Mouse (Mus musculus) kidney, embryonic 14.5 days (tissue): ENCODE data around the gene Adamtsl1. TPM values are rescaled to one million over a fixed set of nuclear protein-coding genes. Genes with fewer than 3 reads are reported as not detected.

ENCODE experiments used
- ATAC-seq: fragments of 200-750 bp; cut with Nextera tagmentation; 2 replicates; pipeline ENCODE4 v1.8.0; 2017; ENCODE audit warnings: moderate number of reproducible peaks, mild to moderate bottlenecking, moderate TSS enrichment, moderate library complexity; ENCODE audit not compliant: low FRiP score, low TSS enrichment
- H3K27ac ChIP-seq: fragments of 300-500 bp; sonication (generic); 2 replicates; pipeline ENCODE4 v1.5.1; 2014; ENCODE audit warnings: low read depth, mild to moderate bottlenecking, low read length, moderate library complexity, mixed read lengths
- H3K27me3 ChIP-seq: fragments of 300-500 bp; sonication (generic); 2 replicates; pipeline ENCODE4 v1.6.1; 2014; ENCODE audit warnings: mild to moderate bottlenecking, low read length; ENCODE audit not compliant: control insufficient read depth, insufficient read depth
- H3K36me3 ChIP-seq: fragments of 300-500 bp; sonication (generic); 2 replicates; pipeline ENCODE4 v1.6.1; 2014; ENCODE audit warnings: low read length, mixed read lengths; ENCODE audit not compliant: control insufficient read depth, insufficient read depth
- H3K4me1 ChIP-seq: fragments of 300-500 bp; sonication (generic); 2 replicates; pipeline ENCODE4 v1.6.1; 2014; ENCODE audit warnings: low read length, mixed read lengths; ENCODE audit not compliant: control insufficient read depth, insufficient read depth
- H3K4me2 ChIP-seq: fragments of 300-500 bp; sonication (generic); replicated peaks from 2 replicates; pipeline ENCODE4 v1.6.1; 2014; ENCODE audit warnings: low read depth, mild to moderate bottlenecking, low read length
- H3K4me3 ChIP-seq: fragments of 300-500 bp; sonication (generic); 2 replicates; pipeline ENCODE4 v1.5.1; 2014; ENCODE audit warnings: mild to moderate bottlenecking, low read length
- H3K9ac ChIP-seq: fragments of 300-500 bp; sonication (generic); 2 replicates; pipeline ENCODE4 v1.6.1; 2014; ENCODE audit warnings: low read depth, mild to moderate bottlenecking, low read length, moderate library complexity
- H3K9me3 ChIP-seq: fragments of 300-500 bp; sonication (generic); 2 replicates; pipeline ENCODE4 v1.6.1; 2016; ENCODE audit warnings: low read length; ENCODE audit not compliant: control insufficient read depth
- WGBS: fragments of 180-500 bp; shearing (Covaris S2); extraction: QIAGEN DNeasy Blood & Tissue Kit; methylation state at CpG from one replicate; pipeline ENCODE4 v1.1.7; 2014; 5-methylcytosine and 5-hydroxymethylcytosine counted together
- polyA plus RNA-seq: library from polyadenylated mRNA; unstranded; fragments of >200 nt; fragmentation: Nextera tagmentation; extraction: Ambion mirVana; gene quantifications from 2 replicates; pipeline ENCODE4 v1.2.1, GENCODE M21; 2014

The Adamtsl1 gene
- polyA plus RNA-seq, 1 experiment from 2014 or later: 15.6 TPM

DNA sequence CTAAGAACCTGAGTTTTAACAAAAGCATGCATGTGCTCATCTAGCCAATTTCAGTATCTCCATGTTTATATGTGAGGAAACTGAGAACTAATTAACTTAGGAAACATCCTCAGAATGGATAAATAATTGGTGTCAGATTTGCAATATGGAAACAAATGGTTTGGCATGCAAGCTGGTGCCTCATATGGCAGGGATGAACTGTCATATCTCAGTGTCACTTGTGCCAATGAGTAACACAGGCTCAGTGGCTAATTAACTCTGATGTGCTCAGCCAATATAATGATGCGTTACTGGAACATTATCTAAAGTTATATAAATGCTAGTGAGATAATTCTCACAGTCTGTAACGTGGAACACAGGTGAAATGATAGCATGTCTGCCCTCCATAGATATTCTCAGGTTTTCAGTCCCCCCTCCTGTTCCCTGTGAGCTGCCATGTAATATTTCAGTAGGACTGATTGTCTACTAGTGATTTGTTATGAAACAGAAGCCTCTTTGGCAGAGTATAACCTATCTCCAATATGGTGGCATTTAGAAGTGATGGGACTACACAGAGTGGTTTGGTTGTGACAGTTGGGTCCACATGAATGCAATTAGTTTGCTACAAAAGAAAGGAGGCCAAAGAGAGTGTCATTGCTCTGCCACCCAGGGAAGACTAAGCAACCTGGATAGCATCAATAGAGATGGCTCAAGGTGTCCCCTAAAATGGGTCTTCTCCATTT lies 376.1 kb downstream of the Adamtsl1 start:
- Histone ChIP-seq H3K27me3 (no peaks in the 10 kb centered on the region), H3K4me3 (no peak overlapping the region), H3K4me2 (no peak overlapping the region), H3K27ac (no peak overlapping the region), H3K4me1 (no peaks in the 10 kb centered on the region), H3K36me3 (no peaks in the 10 kb centered on the region), H3K9me3 (no peaks in the 10 kb centered on the region), H3K9ac (no peak overlapping the region)
- WGBS: 86% methylated on average over 2 of the region's 2 CpGs
- no peak for ATAC-seq

DNA sequence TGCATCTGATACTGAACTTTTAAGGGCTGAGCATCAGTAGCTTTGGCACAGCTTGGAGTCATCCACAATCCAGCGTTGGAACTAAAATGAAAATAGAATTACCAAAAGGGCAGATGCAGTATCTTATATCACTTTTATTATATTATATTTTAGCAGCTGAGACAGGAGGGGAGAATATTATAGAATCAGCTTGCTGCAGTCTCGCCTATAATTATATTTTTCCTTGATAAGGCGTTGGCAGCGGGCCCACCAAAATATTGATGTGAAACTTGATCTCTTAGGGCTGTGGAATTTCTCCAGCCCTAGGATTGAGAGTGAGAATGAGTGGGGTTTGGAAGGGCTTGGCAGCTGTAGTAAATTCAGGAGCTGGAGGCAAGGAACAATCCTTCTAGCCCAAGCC lies 387.3 kb downstream of the Adamtsl1 start:
- Histone ChIP-seq H3K27me3 (no peaks in the 10 kb centered on the region), H3K36me3 (no peaks in the 10 kb centered on the region), H3K4me2 (no peak overlapping the region), H3K4me3 (no peak overlapping the region), H3K4me1 (no peaks in the 10 kb centered on the region), H3K9me3 (no peaks in the 10 kb centered on the region), H3K9ac (no peak overlapping the region), H3K27ac (peak overlapping the region; percentile 12; the same call in 1 of the 2 replicates)
- ATAC-seq: peak; percentile 72; the same call in 1 of the 2 replicates
- WGBS: 55% methylated on average over 4 of the region's 4 CpGs

DNA sequence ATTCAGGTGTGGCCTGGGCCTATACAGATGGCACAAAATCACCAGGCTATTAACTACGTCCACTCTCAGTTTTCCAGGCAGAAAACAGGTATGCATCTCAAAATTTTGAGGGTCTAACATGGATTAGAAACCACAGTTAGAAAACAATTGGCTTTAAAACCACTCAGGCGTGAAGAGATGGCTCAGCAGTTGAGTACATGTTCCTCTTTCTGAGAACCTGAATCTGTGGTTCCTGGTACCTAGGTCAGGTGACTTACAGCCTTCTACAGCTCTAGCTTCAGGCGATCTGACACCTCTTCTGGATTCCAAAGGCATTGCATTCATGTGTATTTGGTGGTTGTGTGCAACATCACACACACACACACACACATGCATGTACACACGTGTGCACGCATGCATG lies 390.2 kb downstream of the Adamtsl1 start:
- ATAC-seq: no peak
- no peak overlapping the region for H3K27ac ChIP-seq
- H3K36me3 ChIP-seq: no peaks in the 10 kb centered on the region
- no peaks in the 10 kb centered on the region for H3K27me3 ChIP-seq
- H3K4me2 ChIP-seq: no peak overlapping the region
- no peaks in the 10 kb centered on the region for H3K4me1 ChIP-seq
- H3K9me3 ChIP-seq: no peaks in the 10 kb centered on the region
- H3K9ac ChIP-seq: no peak overlapping the region
- WGBS: 85% methylated on average over 5 of the region's 5 CpGs
- H3K4me3 ChIP-seq: no peak overlapping the region

DNA sequence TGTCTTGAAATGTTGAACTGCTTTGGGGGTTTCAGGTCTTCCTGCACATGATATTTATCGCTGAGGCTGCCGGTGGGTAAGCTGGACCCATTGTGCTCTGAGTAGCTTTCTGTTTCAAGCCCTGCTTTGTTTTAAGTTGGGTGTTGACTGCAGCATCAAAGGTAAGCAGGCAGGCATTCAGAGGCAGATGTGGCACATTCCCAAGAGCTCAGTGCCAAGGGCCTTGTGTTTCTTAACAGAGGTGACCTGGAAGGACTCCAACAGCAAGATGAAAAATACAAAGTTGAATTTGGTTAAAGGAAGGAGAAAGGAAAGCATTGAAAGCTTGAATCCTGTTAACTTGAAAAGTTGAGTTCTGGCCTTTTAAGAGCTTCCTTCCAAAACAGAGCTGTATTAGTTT lies 402.1 kb downstream of the Adamtsl1 start:
- Histone ChIP-seq H3K36me3 (no peaks in the 10 kb centered on the region), H3K27ac (no peak overlapping the region), H3K9me3 (no peaks in the 10 kb centered on the region), H3K4me2 (no peak overlapping the region), H3K9ac (no peak overlapping the region), H3K4me1 (no peaks in the 10 kb centered on the region), H3K27me3 (no peaks in the 10 kb centered on the region), H3K4me3 (no peak overlapping the region)
- 75% methylated on average over 2 of the region's 2 CpGs for WGBS
- no peak for ATAC-seq

DNA sequence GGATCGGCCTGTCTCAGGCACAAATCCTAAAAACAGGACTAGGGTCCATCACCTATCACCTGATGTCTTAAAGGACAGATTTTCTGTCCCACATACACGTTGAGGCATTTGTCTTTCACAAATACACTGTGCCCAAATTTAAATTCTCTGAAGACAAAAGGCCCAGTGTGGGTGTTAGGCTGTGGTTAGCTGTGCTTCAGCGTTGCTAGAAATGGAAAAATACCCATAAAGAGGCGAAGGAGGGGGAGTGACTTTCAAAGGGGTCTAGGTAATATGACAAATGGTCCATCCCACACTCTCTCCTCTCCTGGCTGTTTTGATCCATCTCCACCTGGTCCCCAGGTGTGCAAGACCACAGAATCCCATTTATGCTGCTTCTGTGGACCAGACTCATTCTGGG lies 404.4 kb downstream of the Adamtsl1 start:
- WGBS: 80% methylated on average over 4 of the region's 4 CpGs
- Histone ChIP-seq H3K4me1 (no peaks in the 10 kb centered on the region), H3K27me3 (no peaks in the 10 kb centered on the region), H3K9ac (no peak overlapping the region), H3K4me3 (no peak overlapping the region), H3K4me2 (no peak overlapping the region), H3K36me3 (no peaks in the 10 kb centered on the region), H3K27ac (no peak overlapping the region), H3K9me3 (no peaks in the 10 kb centered on the region)
- no peak for ATAC-seq

DNA sequence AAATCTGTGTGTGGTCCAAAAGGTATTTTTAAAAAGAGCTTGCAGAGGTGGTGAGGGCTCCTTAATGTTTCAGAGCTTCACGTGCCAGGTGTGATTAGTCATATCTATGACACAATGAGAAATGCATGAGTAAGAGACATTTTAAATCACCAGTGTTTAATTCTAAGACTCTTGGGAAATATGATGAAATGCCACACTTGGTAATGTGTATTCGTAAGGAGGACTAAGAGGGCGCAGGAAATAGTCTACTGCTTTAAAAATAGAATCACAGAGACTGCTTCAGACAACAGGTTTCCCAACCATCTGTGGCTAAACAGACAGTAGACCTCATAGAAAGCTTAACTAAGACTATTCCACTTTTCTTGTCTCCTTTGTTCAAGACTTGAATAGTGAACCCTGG lies 406.5 kb downstream of the Adamtsl1 start:
- Histone ChIP-seq H3K27ac (no peak overlapping the region), H3K9me3 (no peaks in the 10 kb centered on the region), H3K9ac (no peak overlapping the region), H3K4me1 (no peaks in the 10 kb centered on the region), H3K27me3 (no peaks in the 10 kb centered on the region), H3K4me2 (no peak overlapping the region), H3K4me3 (no peak overlapping the region), H3K36me3 (no peaks in the 10 kb centered on the region)
- ATAC-seq: no peak
- 83% methylated on average over 3 of the region's 3 CpGs for WGBS

DNA sequence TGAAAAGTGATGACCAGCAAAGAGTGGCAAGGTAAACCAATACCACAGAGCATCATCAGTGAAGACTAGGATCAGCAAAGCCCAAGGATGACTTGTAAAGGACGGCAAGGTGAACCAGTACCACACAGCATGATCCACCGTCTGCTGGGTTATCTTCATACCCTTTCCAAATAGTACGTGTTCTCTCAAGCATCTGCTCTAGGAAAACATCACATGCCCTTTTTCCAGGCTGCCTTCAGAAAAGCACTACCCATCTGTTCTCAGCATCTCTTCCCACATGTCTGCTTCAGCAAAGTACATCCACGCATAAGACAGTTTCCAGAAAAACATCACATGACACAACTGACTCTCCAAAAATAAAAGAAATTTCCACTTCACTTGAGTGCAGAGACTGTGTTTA lies 408.8 kb downstream of the Adamtsl1 start:
- no peak overlapping the region for H3K4me2 ChIP-seq
- no peaks in the 10 kb centered on the region for H3K36me3 ChIP-seq
- H3K9me3 ChIP-seq: no peaks in the 10 kb centered on the region
- no peak for ATAC-seq
- no peaks in the 10 kb centered on the region for H3K27me3 ChIP-seq
- no peak overlapping the region for H3K4me3 ChIP-seq
- H3K27ac ChIP-seq: no peak overlapping the region
- WGBS: 93% methylated on average over 4 of the region's 4 CpGs
- H3K4me1 ChIP-seq: no peaks in the 10 kb centered on the region
- no peak overlapping the region for H3K9ac ChIP-seq

DNA sequence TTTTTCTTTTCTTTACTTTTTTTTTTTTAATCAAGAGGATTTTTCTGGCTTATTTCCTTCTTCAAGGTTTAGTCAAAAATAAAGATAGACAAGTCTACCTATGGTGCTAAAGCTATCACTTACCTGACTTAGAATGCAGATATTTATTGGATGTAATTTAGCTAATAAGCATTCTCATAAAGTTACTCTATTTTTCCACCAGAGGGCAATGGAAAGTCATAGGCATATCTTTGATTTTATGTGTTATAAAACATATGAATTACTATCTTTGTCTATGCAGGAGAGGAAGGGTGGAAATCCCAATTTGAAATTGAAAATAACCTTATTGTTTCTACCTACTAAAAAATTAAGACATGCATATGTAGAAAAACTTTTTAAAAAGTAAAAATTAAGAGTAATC lies 418.2 kb downstream of the Adamtsl1 start:
- Histone ChIP-seq H3K27ac (no peak overlapping the region), H3K9ac (no peak overlapping the region), H3K4me2 (no peak overlapping the region), H3K36me3 (no peaks in the 10 kb centered on the region), H3K9me3 (no peaks in the 10 kb centered on the region), H3K4me1 (no peaks in the 10 kb centered on the region), H3K4me3 (no peak overlapping the region), H3K27me3 (no peaks in the 10 kb centered on the region)
- no peak for ATAC-seq

DNA sequence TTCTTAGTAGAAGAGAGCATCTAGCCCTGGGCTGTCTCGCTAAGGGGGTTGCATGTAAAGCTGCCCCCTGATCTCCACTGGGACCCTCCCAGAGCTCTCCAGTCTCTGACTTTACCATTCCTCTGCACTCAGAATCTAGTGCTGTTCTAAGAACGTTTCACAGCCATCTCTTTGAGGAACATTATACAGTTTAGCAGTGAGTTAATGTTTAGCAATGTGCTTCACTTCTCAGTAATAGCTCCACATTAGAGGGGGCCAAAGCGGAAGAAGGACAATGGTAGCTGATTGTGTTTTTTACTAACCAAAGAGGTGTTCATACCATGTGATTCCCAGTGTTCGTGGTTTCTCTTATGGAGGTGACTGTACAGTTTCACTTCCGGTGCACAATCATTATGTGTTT lies 425.5 kb downstream of the Adamtsl1 start:
- Histone ChIP-seq H3K36me3 (no peaks in the 10 kb centered on the region), H3K9ac (no peak overlapping the region), H3K27ac (no peak overlapping the region), H3K4me3 (no peak overlapping the region), H3K27me3 (no peaks in the 10 kb centered on the region), H3K9me3 (no peaks in the 10 kb centered on the region), H3K4me2 (no peak overlapping the region), H3K4me1 (no peaks in the 10 kb centered on the region)
- WGBS: 72% methylated on average over 5 of the region's 5 CpGs
- ATAC-seq: no peak
